Mouse (Mus musculus): ENCODE measurements around the gene Dnah5. TPM values are rescaled to one million over a fixed set of nuclear protein-coding genes. Genes with fewer than 3 reads are reported as not detected.

Gene Dnah5
- total RNA-seq, 2 experiments from 2014 or later = 0.02 to 0.07 TPM

DNA sequence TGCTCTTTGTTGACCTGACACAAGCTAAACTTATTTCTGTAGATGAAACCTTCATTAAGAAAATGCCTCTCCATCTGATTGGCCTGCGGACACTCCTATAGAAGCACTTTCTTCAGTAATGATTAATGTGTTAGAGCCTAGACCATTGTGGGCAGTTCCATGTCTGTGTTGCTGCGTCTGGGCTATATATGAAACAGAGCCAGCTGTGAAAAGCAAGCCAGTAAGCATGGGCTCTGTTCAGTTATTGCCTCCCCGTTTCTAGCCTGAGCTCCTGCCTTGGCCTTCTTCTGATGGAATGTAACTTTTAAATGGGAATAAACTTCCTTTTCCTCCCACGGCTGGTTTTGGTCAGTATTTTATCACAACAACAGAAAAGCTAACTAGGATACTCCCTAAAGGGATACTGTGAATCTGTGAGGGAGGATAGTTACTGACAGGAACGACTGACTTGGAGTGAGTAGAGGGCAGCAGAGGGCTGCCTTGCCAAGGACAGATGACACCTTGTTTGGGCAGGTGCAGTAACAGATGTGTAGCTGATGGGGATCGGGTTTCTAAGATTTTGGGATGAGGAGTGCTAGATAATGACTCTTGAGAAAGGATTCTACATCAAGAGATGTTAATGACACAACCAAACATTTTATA is 270.3 kb downstream of the Dnah5 start:
- DNase-seq = no peak

DNA sequence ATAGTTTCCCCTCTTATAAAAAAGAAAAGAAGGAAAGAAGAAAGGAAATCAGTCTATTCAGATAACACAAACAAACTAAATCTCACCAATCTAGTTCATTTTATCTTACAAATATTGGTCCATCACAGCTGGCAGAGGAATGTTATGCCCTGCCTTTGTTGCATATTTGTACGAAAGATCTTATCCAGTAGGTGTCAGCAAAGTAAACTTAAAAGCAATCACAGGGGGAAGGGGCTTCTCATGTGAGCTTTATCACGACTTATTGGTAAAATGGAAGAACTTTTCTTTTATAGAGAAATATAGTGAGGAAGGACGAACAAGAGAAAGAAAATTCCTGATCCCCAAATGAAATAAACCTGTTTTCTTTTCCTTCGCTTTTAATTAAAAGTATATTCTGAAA is 299.3 kb downstream of the Dnah5 start:
- no peak for DNase-seq

DNA sequence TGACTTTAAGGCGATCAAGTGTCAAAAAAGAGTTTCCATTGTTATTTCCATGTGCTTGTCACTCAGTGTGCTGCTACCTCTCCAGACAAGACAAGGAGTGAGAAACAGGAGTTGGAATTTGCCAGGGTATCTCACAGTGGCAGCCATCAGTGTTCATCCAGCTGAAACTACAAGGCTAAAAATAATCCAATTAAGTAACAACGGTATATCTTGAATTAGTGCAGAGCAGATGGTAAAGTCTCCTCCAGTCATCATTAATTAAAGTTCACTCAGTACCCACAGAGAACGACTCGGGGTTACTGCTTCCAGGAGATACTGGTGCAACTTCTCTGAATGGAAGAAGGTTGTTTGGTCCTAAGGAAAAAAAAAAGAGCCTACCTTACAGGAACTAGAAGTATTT is 311.6 kb downstream of the Dnah5 start:
- no peak for DNase-seq

Other genes with a start within 250 kb of the Dnah5 start
- 10 to 100 TPM; 56.2 to 79.7 TPM for gene Trio, start 177.9 kb upstream of the Dnah5 start, total RNA-seq (2021)

Data from gastrocnemius, postnatal 10 days (tissue).